Mouse (Mus musculus) heart, adult 2 months (tissue): ENCODE data around the gene Helq. TPM values are rescaled to one million over a fixed set of nuclear protein-coding genes. Genes with fewer than 3 reads are reported as not detected.

Experiments used
- DNase-seq, 2 experiments: peaks; one replicate each; pipeline ENCODE4 v3.0.0; 2021
- H3K27ac ChIP-seq: fragments of 200-600 bp; 2 replicates; pipeline ENCODE4 v1.8.1; 2022
- H3K27me3 ChIP-seq: fragments of 200-500 bp; 2 replicates; pipeline ENCODE4 v1.6.1; 2012; ENCODE audit warnings: mild to moderate bottlenecking, low read length, inconsistent platforms, mixed read lengths; ENCODE audit not compliant: control insufficient read depth, insufficient read depth
- H3K36me3 ChIP-seq: fragments of 200-500 bp; 2 replicates; pipeline ENCODE4 v1.6.1; 2012; ENCODE audit warnings: low read length, inconsistent platforms; ENCODE audit not compliant: control insufficient read depth, insufficient read depth
- H3K4me1 ChIP-seq: fragments of 200-500 bp; 2 replicates; pipeline ENCODE4 v1.6.1; 2011; ENCODE audit warnings: low read length; ENCODE audit not compliant: control insufficient read depth, insufficient read depth
- H3K4me3 ChIP-seq: fragments of 200-600 bp; 2 replicates; pipeline ENCODE4 v1.8.1; 2022
- H3K79me2 ChIP-seq: fragments of 200-500 bp; replicated peaks from 2 replicates; pipeline ENCODE4 v1.6.1; 2012; ENCODE audit warnings: mild to moderate bottlenecking, inconsistent platforms, low read length, moderate library complexity, mixed read lengths; ENCODE audit not compliant: control insufficient read depth, insufficient read depth
- H3K9ac ChIP-seq: fragments of 200-500 bp; 2 replicates; pipeline ENCODE4 v1.6.1; 2012; ENCODE audit warnings: low read depth, mild to moderate bottlenecking, control low read depth, inconsistent platforms, low read length, mixed read lengths
- CTCF ChIP-seq: fragments of 200-600 bp; IDR thresholded peaks from 2 replicates; pipeline ENCODE4 v1.8.1; 2022; ENCODE audit warnings: antibody characterized with exemption, mild to moderate bottlenecking, moderate library complexity
- EP300 ChIP-seq: fragments of 200-500 bp; IDR thresholded peaks from 2 replicates; pipeline ENCODE4 v1.6.1; 2011; ENCODE audit warnings: low read depth, low read length, control low read depth; ENCODE audit not compliant: insufficient read depth
- POLR2A ChIP-seq: fragments of 200-500 bp; IDR thresholded peaks from 2 replicates; pipeline ENCODE4 v1.6.1; 2011; ENCODE audit warnings: mild to moderate bottlenecking, low read depth, low read length, control low read depth; ENCODE audit not compliant: insufficient read depth
- WGBS: fragments of 180-500 bp; shearing (Covaris S2); methylation state at CpG from one replicate; pipeline ENCODE4 v1.1.7; 2018; 5-methylcytosine and 5-hydroxymethylcytosine counted together
- intact Hi-C: fragments of 180-260 bp; cut with DNase I; formaldehyde crosslinking; loops from one replicate; pipeline ENCODE4 v1.15.1; 2025
- polyA plus RNA-seq: library from polyadenylated mRNA; depleted of rRNA; stranded (reverse); fragments of >200 nt; gene quantifications from 2 replicates; pipeline ENCODE4 v1.2.3, GENCODE M21; 2012
- total RNA-seq, 2 experiments: library from RNA; stranded (reverse); gene quantifications; 2 replicates each; pipeline ENCODE4 v1.2.3; 2021

Gene Helq
- total and polyA plus RNA-seq, 3 experiments = 2.1 to 3.0 (median 2.9) TPM

GRCm38 (mm10) chr5:100776900-100777299, 21.5 kb downstream of the Helq start:
- H3K27me3 ChIP-seq = no peaks in the 10 kb centered on the region
- H3K27ac ChIP-seq = no peak overlapping the region
- intact Hi-C loops = no loop called here
- no peaks in the 10 kb centered on the region for H3K79me2 ChIP-seq
- H3K9ac ChIP-seq = no peak overlapping the region
- TF ChIP-seq EP300 = no peak
- no peaks in the 10 kb centered on the region for H3K4me1 ChIP-seq
- no peak for DNase-seq
- H3K4me3 ChIP-seq = no peak overlapping the region
- 49% methylated on average over 5 of the region's 5 CpGs for WGBS
- no peaks in the 10 kb centered on the region for H3K36me3 ChIP-seq

DNA sequence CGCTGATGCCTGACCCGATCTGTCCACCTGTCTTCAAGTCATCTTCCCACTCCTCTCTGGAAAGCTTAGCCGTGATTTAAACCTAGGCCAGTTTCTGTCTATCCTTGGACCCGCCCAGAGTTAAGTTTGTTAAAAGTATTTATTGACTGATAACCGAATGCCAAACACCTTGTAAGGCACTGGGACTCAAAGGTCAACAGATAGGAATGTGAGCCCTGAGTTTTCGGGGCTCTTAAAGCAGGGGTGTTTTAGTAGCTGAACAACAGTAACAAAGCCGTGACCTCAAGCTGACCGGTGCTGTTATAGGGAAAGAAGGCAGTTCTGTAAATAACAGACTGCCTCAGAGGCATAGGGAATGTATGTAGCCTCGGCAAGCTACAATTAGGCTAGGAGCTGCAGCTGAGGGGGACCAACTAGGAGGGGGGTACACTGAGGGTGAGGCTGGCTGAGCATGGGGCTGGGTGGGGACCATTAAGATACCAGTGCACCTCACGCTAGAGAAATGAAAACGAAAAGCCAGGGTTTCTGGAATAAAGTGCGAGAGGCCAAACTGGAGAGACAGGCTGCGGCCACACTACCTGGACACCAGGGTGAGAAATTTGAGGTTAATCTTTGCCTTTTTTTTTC, 22.5 kb downstream of the Helq start:
- H3K27ac ChIP-seq = no peak overlapping the region
- H3K79me2 ChIP-seq = no peaks in the 10 kb centered on the region
- H3K27me3 ChIP-seq = no peaks in the 10 kb centered on the region
- no peaks in the 10 kb centered on the region for H3K4me1 ChIP-seq
- no peak overlapping the region for H3K4me3 ChIP-seq
- no peaks in the 10 kb centered on the region for H3K36me3 ChIP-seq
- no peak for TF ChIP-seq EP300
- TF ChIP-seq POLR2A = no peak
- no peak for TF ChIP-seq CTCF
- no peak overlapping the region for H3K9ac ChIP-seq
- WGBS = 87% methylated on average over 13 of the region's 13 CpGs
- no peak for DNase-seq
- intact Hi-C loops = no loop called here

GRCm38 (mm10) chr5:100771575-100771974, 26.8 kb downstream of the Helq start:
- DNase-seq = no peak
- no peaks in the 10 kb centered on the region for H3K79me2 ChIP-seq
- H3K36me3 ChIP-seq = no peaks in the 10 kb centered on the region
- no peak for TF ChIP-seq CTCF
- TF ChIP-seq POLR2A = no peak
- TF ChIP-seq EP300 = no peak
- H3K4me1 ChIP-seq = no peaks in the 10 kb centered on the region
- no peaks in the 10 kb centered on the region for H3K27me3 ChIP-seq
- intact Hi-C loops = no loop called here
- no peak overlapping the region for H3K27ac ChIP-seq
- H3K9ac ChIP-seq = no peak overlapping the region
- 95% methylated on average over 4 of the region's 4 CpGs for WGBS
- H3K4me3 ChIP-seq = no peak overlapping the region

DNA sequence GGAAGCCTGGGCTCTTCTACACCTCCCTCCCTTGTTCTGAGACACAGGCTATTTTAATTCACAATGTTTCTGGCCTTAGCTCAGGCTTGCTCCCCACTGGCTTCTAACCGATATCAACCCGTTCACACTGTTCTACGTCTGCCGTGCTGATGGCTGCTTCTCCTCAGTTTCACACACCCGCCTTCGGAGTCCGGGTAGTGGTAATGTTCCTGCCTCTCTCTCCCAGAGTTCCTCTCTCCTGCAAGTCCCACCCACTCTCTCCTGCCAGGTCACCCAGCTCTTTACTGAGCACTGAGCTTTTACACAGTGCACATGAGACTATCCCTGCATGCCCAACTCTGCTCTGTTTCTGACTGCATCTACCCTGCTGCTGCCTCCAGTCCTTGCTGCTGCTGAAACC, 32.4 kb downstream of the Helq start:
- intact Hi-C loops = no loop called here

DNA sequence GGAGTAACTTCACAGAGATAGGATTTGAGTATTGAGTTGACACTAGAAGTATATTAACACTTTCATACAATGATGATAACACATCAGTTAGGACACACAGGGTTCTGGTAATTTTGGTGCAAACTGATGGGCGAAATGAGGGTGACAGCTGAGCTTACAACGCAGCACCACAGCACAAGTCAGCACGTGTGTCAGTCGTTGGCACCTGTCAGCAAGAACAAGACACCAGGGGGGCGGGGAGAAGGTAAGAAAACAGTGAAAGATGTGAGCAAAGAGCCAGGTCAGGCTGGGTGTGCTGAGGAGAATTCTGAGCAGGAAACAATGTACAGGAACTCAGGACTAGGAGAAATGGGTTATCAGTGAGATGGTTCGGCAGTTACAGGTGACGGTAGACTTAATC, 36.7 kb downstream of the Helq start:
- no peak overlapping the region for H3K9ac ChIP-seq
- no peak for DNase-seq
- no peaks in the 10 kb centered on the region for H3K36me3 ChIP-seq
- 86% methylated on average over 7 of the region's 7 CpGs for WGBS
- H3K27ac ChIP-seq = no peak overlapping the region
- no peaks in the 10 kb centered on the region for H3K4me1 ChIP-seq
- TF ChIP-seq EP300 (no peak), CTCF (no peak), POLR2A (no peak)
- no peaks in the 10 kb centered on the region for H3K27me3 ChIP-seq
- H3K79me2 ChIP-seq = no peaks in the 10 kb centered on the region
- intact Hi-C loops = no loop called here
- H3K4me3 ChIP-seq = no peak overlapping the region

More for the DNA sequence above, 32.4 kb downstream of the Helq start:
- Histone ChIP-seq H3K27me3 (no peaks in the 10 kb centered on the region), H3K79me2 (no peaks in the 10 kb centered on the region), H3K4me1 (no peaks in the 10 kb centered on the region), H3K36me3 (no peaks in the 10 kb centered on the region), H3K4me3 (no peak overlapping the region), H3K27ac (no peak overlapping the region), H3K9ac (no peak overlapping the region)
- DNase-seq = no peak
- WGBS = 93% methylated on average over 7 of the region's 7 CpGs
- TF ChIP-seq EP300 = no peak

GRCm38 (mm10) chr5:100760049-100760663, 38.2 kb downstream of the Helq start:
- Histone ChIP-seq H3K27me3 (no peaks in the 10 kb centered on the region), H3K9ac (no peak overlapping the region), H3K79me2 (no peaks in the 10 kb centered on the region), H3K4me1 (no peaks in the 10 kb centered on the region), H3K36me3 (no peaks in the 10 kb centered on the region), H3K27ac (no peak overlapping the region), H3K4me3 (no peak overlapping the region)
- no peak for TF ChIP-seq CTCF
- TF ChIP-seq POLR2A = no peak
- intact Hi-C loops = no loop called here
- DNase-seq = no peak
- WGBS = 86% methylated on average over 10 of the region's 10 CpGs
